8 mouse cellular contexts compared by ENCODE assay signal in the genomic region with DNA sequence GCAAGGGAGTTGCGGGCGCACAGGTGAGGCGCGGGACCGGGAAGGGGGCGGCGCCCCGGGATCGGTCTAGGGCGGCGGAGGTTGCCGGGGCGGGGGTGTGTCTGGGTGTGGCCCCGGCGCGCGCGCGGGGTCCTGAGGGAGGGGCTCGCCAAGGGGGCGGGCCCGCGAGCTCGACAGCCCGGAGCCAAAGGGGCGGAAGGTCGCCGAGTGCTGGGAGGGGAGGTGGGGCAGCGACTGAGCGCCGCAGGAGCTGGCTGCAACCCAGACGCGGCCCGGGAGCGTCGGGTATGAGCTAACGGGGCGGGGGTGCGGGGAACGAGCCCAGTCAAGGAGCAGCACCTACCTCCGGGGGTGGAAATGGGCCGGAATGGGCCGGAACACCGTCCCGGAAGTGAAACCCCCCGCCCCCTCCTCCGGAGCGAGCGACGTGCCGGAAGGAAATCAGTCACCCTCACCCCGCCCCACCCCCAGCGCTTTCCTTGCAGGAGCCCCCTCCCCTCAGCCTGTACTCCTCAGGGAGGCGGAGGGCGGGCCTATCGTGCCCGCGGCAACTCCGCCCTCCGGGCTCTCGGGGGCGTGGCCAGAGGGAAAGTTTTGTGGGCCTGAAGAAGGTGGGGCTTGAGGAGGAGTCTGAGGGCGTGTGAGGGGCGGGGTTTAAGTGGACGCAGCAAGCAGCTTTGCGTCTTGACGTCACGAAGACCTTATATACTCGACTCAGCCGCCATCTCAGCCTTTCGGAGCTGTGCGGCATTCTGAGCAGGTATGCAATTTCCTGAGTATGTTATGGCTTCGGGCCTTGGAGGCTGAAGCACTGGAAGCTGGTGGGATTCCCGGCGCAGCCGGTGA. TPM values are rescaled to one million over a fixed set of nuclear protein-coding genes. Genes with fewer than 3 reads are reported as not detected.
DNase-seq lines count a peak whose midpoint lies in the region; ATAC-seq and TF ChIP-seq lines count a peak whose summit lies in the region.

A gene (minus strand): TSS at position 415 of the 846 bp plus-strand sequence.

- peak; percentile 59 for ATAC-seq in common myeloid progenitor, adult 5-6 weeks (replicated peaks; ENCODE audit: low read depth, poor library complexity, severe bottlenecking)

- TF ChIP-seq CTCF in gastrocnemius, adult 2 months (IDR thresholded peaks at IDR 0.05) = no peak

- H3K36me3 ChIP-seq in megakaryocyte, embryonic 14.5 days (replicated peaks; ENCODE audit: low read length) = peaks cover 69% of the 10 kb centered on the region

- H3K27me3 ChIP-seq in megakaryocyte, embryonic 14.5 days (replicated peaks) = no peaks in the 10 kb centered on the region

- peak; percentile 99 for DNase-seq in ZHBTc4 (ENCODE audit: low read depth, low spot score)
- peak; percentile 98 for DNase-seq in gastrocnemius, adult 2 months
- peak; percentile 99 for DNase-seq in hindlimb bud, embryonic 11.5 days (ENCODE audit: extremely low spot score, low read depth, low spot score)
- DNase-seq in left cerebral cortex, adult 8-10 months (ENCODE audit: low spot score in 2 of 2) = peak; percentile 97 to 99
- DNase-seq in right cerebral cortex, postnatal 10 days (ENCODE audit: low spot score in 2 of 2) = peak; percentile 99
- DNase-seq in urinary bladder, postnatal 25 days (ENCODE audit: low spot score) = peak; percentile 96

- peak within 1 kb of the TSS; percentile 92 for H3K4me3 ChIP-seq in gastrocnemius, adult 2 months
- peak within 1 kb of the TSS; percentile 98 for H3K4me3 ChIP-seq in megakaryocyte, embryonic 14.5 days (replicated peaks)

- H3K9me3 ChIP-seq in megakaryocyte, embryonic 14.5 days = no peaks in the 10 kb centered on the region

- H3K27ac ChIP-seq in gastrocnemius, adult 2 months = peak within 1 kb of the TSS; percentile 92

- H3K4me1 ChIP-seq in megakaryocyte, embryonic 14.5 days = peaks cover 64% of the 10 kb centered on the region

- intact Hi-C loops in gastrocnemius, adult 2 months (cut with DNase I) = loop anchor here (5.0 kb wide), 5 partner anchors 38 to 242 kb away; a partner anchor contains a TSS

RNA-seq across cellular contexts. Expression of the gene that starts here (rescaled TPM):
- 6.5 and 8.7 TPM in 2 replicates for total RNA-seq in common myeloid progenitor, adult 5-6 weeks (2017)
- total RNA-seq in gastrocnemius, adult 2 months (2021) = 1 to 10 TPM; 6.2 to 6.6 TPM
- total RNA-seq in left cerebral cortex, adult 8-10 months (2022) = 10 to 100 TPM; 20.1 to 25.1 (median 21.3) TPM
- 0.04 and 0.09 TPM in 2 replicates for polyA plus RNA-seq in megakaryocyte, embryonic 14.5 days (2012; ENCODE audit: insufficient read depth, low replicate concordance)

Comparison
In these comparisons a context has a peak if more than half of its experiments do, and no peak if none do; other contexts are left out.
1. Peak in every context shown above with its lines: DNase-seq, ATAC-seq, H3K4me3 ChIP-seq and H3K27ac ChIP-seq.